Mouse (Mus musculus) stomach, embryonic 14.5 days (tissue): ENCODE results near the gene Dnah5. TPM values are rescaled to one million over a fixed set of nuclear protein-coding genes. Genes with fewer than 3 reads are reported as not detected.

Experiments used
- ATAC-seq: fragments of 200-750 bp; cut with Nextera tagmentation; 2 replicates; pipeline ENCODE4 v1.8.0; 2017; ENCODE audit warnings: low read depth, moderate TSS enrichment; ENCODE audit not compliant: insufficient number of reproducible peaks, insufficient read depth, low FRiP score
- H3K27ac ChIP-seq: fragments of 300-500 bp; sonication (generic); 2 replicates; pipeline ENCODE4 v1.5.1; 2014; ENCODE audit warnings: mild to moderate bottlenecking, low read length, moderate library complexity, mixed read lengths
- H3K27me3 ChIP-seq: fragments of 300-500 bp; sonication (generic); 2 replicates; pipeline ENCODE4 v1.6.1; 2014; ENCODE audit warnings: low read length, control low read depth, mixed read lengths; ENCODE audit not compliant: control insufficient read depth, insufficient read depth
- H3K36me3 ChIP-seq: fragments of 300-500 bp; sonication (generic); 2 replicates; pipeline ENCODE4 v1.6.1; 2014; ENCODE audit warnings: mild to moderate bottlenecking, control low read depth, low read length, moderate library complexity, mixed read lengths; ENCODE audit not compliant: control insufficient read depth, insufficient read depth
- H3K4me1 ChIP-seq: fragments of 300-500 bp; sonication (generic); 2 replicates; pipeline ENCODE4 v1.6.1; 2014; ENCODE audit warnings: low read length, control low read depth, mixed read lengths; ENCODE audit not compliant: control insufficient read depth, insufficient read depth
- H3K4me2 ChIP-seq: fragments of 300-500 bp; sonication (generic); replicated peaks from 2 replicates; pipeline ENCODE4 v1.6.1; 2014; ENCODE audit warnings: low read depth, low read length, control low read depth
- H3K4me3 ChIP-seq: fragments of 300-500 bp; sonication (generic); 2 replicates; pipeline ENCODE4 v1.5.1; 2014; ENCODE audit warnings: low read depth, low read length, control low read depth
- H3K9ac ChIP-seq: fragments of 300-500 bp; sonication (generic); replicated peaks from 2 replicates; pipeline ENCODE4 v1.6.1; 2014; ENCODE audit warnings: low read depth, mild to moderate bottlenecking, control low read depth, low read length, moderate library complexity, mixed read lengths
- H3K9me3 ChIP-seq: fragments of 300-500 bp; sonication (generic); 2 replicates; pipeline ENCODE4 v1.6.1; 2016; ENCODE audit warnings: low read depth, low read length, control low read depth; ENCODE audit not compliant: control insufficient read depth
- WGBS: fragments of 180-500 bp; shearing (Covaris S2); extraction: QIAGEN DNeasy Blood & Tissue Kit; methylation state at CpG from one replicate; pipeline ENCODE4 v1.1.7; 2014; 5-methylcytosine and 5-hydroxymethylcytosine counted together
- polyA plus RNA-seq: library from polyadenylated mRNA; unstranded; fragments of >200 nt; fragmentation: Nextera tagmentation; extraction: Ambion mirVana; gene quantifications from 2 replicates; pipeline ENCODE4 v1.2.1, GENCODE M21; 2014

Dnah5 gene
- polyA plus RNA-seq, 1 experiment from 2014 or later = 0.04 TPM

- 28% methylated on average over 6 of the region's 6 CpGs for WGBS
- Histone ChIP-seq H3K9me3 (no peaks in the 10 kb centered on the region), H3K27ac (no peak overlapping the region), H3K4me2 (no peak overlapping the region), H3K9ac (no peak overlapping the region), H3K4me3 (no peak overlapping the region), H3K4me1 (no peaks in the 10 kb centered on the region), H3K27me3 (no peaks in the 10 kb centered on the region), H3K36me3 (no peaks in the 10 kb centered on the region)
- ATAC-seq = no peak
Observed at GRCm38 (mm10) chr15:28315812-28316528, 112.4 kb downstream of the Dnah5 start.

- WGBS = 85% methylated on average over 7 of the region's 7 CpGs
- no peak for ATAC-seq
- Histone ChIP-seq H3K27ac (no peak overlapping the region), H3K4me2 (no peak overlapping the region), H3K36me3 (no peaks in the 10 kb centered on the region), H3K4me3 (no peak overlapping the region), H3K9me3 (no peaks in the 10 kb centered on the region), H3K27me3 (no peaks in the 10 kb centered on the region), H3K4me1 (no peaks in the 10 kb centered on the region), H3K9ac (no peak overlapping the region)
Observed at GRCm38 (mm10) chr15:28322533-28322932, 119.0 kb downstream of the Dnah5 start.

GRCm38 (mm10) chr15:28326985-28327384, 123.4 kb downstream of the Dnah5 start:
- Histone ChIP-seq H3K36me3 (no peaks in the 10 kb centered on the region), H3K9ac (no peak overlapping the region), H3K27me3 (no peaks in the 10 kb centered on the region), H3K4me2 (no peak overlapping the region), H3K27ac (no peak overlapping the region), H3K4me1 (no peaks in the 10 kb centered on the region), H3K9me3 (no peaks in the 10 kb centered on the region), H3K4me3 (no peak overlapping the region)
- 68% methylated on average over 7 of the region's 7 CpGs for WGBS
- ATAC-seq = no peak

DNA sequence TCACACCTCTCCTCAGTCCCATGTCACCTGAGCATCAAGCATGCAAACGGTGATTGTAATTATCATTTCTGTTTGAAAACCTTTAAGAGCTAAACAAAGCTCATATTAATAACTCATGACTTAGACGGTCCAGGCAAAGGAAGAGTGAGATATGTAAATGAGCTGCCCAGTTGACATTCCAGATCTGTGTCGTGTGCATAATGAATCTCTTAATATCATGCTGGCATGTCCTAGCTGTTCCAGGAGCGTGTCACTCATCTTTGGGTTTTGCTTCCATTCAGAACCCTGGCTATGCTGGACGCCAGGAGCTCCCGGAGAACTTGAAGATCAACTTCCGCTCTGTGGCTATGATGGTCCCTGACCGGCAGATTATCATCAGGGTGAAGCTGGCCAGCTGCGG, 123.9 kb downstream of the Dnah5 start:
- Histone ChIP-seq H3K4me3 (no peak overlapping the region), H3K4me2 (no peak overlapping the region), H3K36me3 (no peaks in the 10 kb centered on the region), H3K9me3 (no peaks in the 10 kb centered on the region), H3K9ac (no peak overlapping the region), H3K27me3 (no peaks in the 10 kb centered on the region), H3K27ac (no peak overlapping the region), H3K4me1 (no peaks in the 10 kb centered on the region)
- no peak for ATAC-seq
- 90% methylated on average over 9 of the region's 9 CpGs for WGBS

- no peaks in the 10 kb centered on the region for H3K27me3 ChIP-seq
- no peak overlapping the region for H3K27ac ChIP-seq
- no peaks in the 10 kb centered on the region for H3K36me3 ChIP-seq
- H3K9ac ChIP-seq = no peak overlapping the region
- no peak overlapping the region for H3K4me3 ChIP-seq
- no peak for ATAC-seq
- no peaks in the 10 kb centered on the region for H3K4me1 ChIP-seq
- WGBS = 47% methylated on average over 4 of the region's 4 CpGs
- H3K9me3 ChIP-seq = no peaks in the 10 kb centered on the region
- H3K4me2 ChIP-seq = no peak overlapping the region
Observed at GRCm38 (mm10) chr15:28341151-28341550, 137.6 kb downstream of the Dnah5 start.

GRCm38 (mm10) chr15:28367561-28367960, 164.0 kb downstream of the Dnah5 start:
- Histone ChIP-seq H3K9ac (no peak overlapping the region), H3K4me2 (no peak overlapping the region), H3K27ac (no peak overlapping the region), H3K9me3 (no peaks in the 10 kb centered on the region), H3K27me3 (no peaks in the 10 kb centered on the region), H3K36me3 (no peaks in the 10 kb centered on the region), H3K4me1 (no peaks in the 10 kb centered on the region), H3K4me3 (no peak overlapping the region)
- WGBS = 78% methylated on average over 11 of the region's 11 CpGs
- ATAC-seq = no peak

GRCm38 (mm10) chr15:28370431-28370830, 166.9 kb downstream of the Dnah5 start:
- ATAC-seq = no peak
- Histone ChIP-seq H3K4me1 (no peaks in the 10 kb centered on the region), H3K4me2 (no peak overlapping the region), H3K4me3 (no peak overlapping the region), H3K27ac (no peak overlapping the region), H3K27me3 (no peaks in the 10 kb centered on the region), H3K9me3 (no peaks in the 10 kb centered on the region), H3K36me3 (no peaks in the 10 kb centered on the region), H3K9ac (no peak overlapping the region)
- WGBS = 82% methylated on average over 6 of the region's 6 CpGs

DNA sequence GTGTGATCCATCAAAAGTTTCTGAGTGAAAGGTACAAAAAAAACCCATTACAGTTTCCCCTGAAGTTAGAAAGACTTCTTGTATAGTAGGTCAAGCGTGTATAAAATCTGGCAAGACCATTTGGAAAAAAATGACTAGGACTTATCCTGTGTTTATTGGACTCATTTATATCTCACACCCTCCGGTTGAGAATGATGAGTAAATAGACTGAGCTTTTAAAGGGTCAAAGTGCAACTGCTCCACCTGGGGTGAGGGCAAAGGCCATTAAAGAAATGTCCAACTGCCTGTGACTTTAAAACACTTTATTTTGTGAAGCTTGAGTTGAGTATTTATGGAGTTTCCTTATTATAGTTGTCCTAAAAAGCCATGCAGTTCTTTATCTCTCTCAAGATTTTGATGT, 168.0 kb downstream of the Dnah5 start:
- ATAC-seq = no peak
- no peaks in the 10 kb centered on the region for H3K27me3 ChIP-seq
- no peak overlapping the region for H3K4me2 ChIP-seq
- no peaks in the 10 kb centered on the region for H3K36me3 ChIP-seq
- WGBS = 29% methylated on average over 2 of the region's 2 CpGs
- no peak overlapping the region for H3K4me3 ChIP-seq
- H3K4me1 ChIP-seq = no peaks in the 10 kb centered on the region
- no peak overlapping the region for H3K9ac ChIP-seq
- no peaks in the 10 kb centered on the region for H3K9me3 ChIP-seq
- H3K27ac ChIP-seq = no peak overlapping the region

- Histone ChIP-seq H3K4me3 (no peak overlapping the region), H3K27me3 (no peaks in the 10 kb centered on the region), H3K4me1 (no peaks in the 10 kb centered on the region), H3K27ac (no peak overlapping the region), H3K9me3 (no peaks in the 10 kb centered on the region), H3K4me2 (no peak overlapping the region), H3K36me3 (no peaks in the 10 kb centered on the region), H3K9ac (no peak overlapping the region)
- 86% methylated on average over 1 of the region's 1 CpGs for WGBS
- ATAC-seq = no peak
Observed at GRCm38 (mm10) chr15:28374394-28374793, 170.8 kb downstream of the Dnah5 start.
